Mouse (Mus musculus) macrophage (primary cell): Measurements from ENCODE around the gene Zfp638. TPM values are rescaled to one million over a fixed set of nuclear protein-coding genes. Genes with fewer than 3 reads are reported as not detected.

ENCODE experiments used
- H3K27ac ChIP-seq: fragments of 350-480 bp; formaldehyde crosslinking; 2 replicates; pipeline ENCODE4 v1.9.0; 2021
- H3K36me3 ChIP-seq: fragments of 350-480 bp; formaldehyde crosslinking; 2 replicates; pipeline ENCODE4 v1.9.0; 2021; ENCODE audit errors: inconsistent target
- H3K4me3 ChIP-seq: fragments of 350-480 bp; formaldehyde crosslinking; 2 replicates; pipeline ENCODE4 v1.9.0; 2021; ENCODE audit errors: inconsistent target
- H3K79me2 ChIP-seq: fragments of 350-480 bp; formaldehyde crosslinking; 2 replicates; pipeline ENCODE4 v1.9.0; 2021; ENCODE audit errors: inconsistent target
- WGBS: methylation state at CpG from one replicate; pipeline ENCODE4 v1.1.7; 2026; ENCODE audit warnings: inconsistent platforms; ENCODE audit not compliant: missing documents; 5-methylcytosine and 5-hydroxymethylcytosine counted together
- polyA plus RNA-seq: library from polyadenylated mRNA; stranded (reverse); fragments of 250-400 nt; gene quantifications from 3 replicates; pipeline ENCODE4 v1.2.4, GENCODE M21; 2018; ENCODE audit warnings: inconsistent platforms

The Zfp638 gene
- polyA plus RNA-seq, 1 experiment from 2014 or later: 53.0 TPM

DNA sequence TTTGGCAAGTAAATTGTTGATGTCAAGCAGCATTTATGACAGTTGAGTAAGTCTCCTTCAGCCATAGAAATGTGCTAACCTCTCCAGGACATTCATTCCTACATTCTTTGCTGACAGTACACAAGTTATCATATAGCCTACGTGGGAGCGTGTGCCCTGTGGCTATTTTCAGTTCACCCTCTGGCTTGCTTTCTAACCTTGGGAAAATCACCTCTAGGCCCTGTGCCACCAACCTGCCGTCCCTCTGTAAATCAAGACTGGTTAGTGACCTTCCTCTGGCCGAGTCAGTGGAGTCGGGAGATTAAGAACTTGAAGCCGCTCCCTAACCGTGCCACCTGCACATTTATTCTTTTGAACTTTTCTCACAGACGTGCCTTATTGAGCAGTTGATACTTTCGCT lies 6.9 kb upstream of the Zfp638 start:
- WGBS: 97% methylated on average over 9 of the region's 9 CpGs

DNA sequence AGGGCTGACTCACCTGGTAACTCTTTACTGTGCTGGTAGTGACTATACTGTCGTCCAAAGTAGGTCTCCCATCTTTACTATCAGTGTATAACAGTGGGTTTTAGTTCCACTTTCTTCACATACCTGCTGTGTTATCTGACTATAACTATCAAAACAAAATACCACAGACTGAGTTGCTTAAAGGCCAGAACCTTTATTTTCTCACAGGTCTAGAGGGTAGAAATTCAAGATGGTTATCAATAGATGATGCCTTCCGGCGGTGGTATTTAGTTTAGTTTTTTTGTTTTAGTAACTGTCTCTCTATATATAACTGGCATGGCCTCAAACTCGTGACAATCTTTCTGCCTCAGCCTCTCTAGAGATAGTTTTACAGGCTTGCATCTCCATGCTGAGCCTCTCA lies 3.4 kb upstream of the Zfp638 start:
- Histone ChIP-seq H3K4me3 (no peak overlapping the region), H3K79me2 (no peaks in the 10 kb centered on the region), H3K36me3 (no peaks in the 10 kb centered on the region), H3K27ac (no peak overlapping the region)
- WGBS: 80% methylated on average over 4 of the region's 4 CpGs

More for the DNA sequence above, 6.9 kb upstream of the Zfp638 start:
- Histone ChIP-seq H3K4me3 (no peak overlapping the region), H3K27ac (no peak overlapping the region), H3K79me2 (no peaks in the 10 kb centered on the region), H3K36me3 (no peaks in the 10 kb centered on the region)

DNA sequence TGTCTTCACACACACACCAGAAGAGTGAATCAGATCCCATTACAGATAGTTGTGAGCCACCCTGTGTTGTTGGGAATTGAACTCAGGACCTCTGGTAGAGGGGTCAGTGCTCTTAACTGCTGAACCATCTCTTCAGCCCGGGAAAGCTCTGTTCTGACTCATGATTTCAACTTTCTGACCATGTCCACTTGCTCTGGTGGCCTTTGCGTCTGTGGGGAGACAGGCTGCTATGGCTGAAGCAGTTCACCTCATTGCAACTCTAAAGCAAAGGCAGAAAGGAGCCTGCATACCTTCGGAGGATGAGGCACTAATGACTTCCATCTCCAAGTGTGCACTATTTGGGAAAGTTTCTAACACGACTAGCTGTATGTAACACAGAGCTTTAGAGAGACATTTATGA lies 486 bp upstream of the Zfp638 start:
- H3K27ac ChIP-seq: no peak overlapping the region
- H3K79me2 ChIP-seq: peaks cover 17% of the 10 kb centered on the region; the same call in 1 of the 2 replicates
- no peaks in the 10 kb centered on the region for H3K36me3 ChIP-seq
- 41% methylated on average over 4 of the region's 4 CpGs for WGBS
- H3K4me3 ChIP-seq: no peak overlapping the region

DNA sequence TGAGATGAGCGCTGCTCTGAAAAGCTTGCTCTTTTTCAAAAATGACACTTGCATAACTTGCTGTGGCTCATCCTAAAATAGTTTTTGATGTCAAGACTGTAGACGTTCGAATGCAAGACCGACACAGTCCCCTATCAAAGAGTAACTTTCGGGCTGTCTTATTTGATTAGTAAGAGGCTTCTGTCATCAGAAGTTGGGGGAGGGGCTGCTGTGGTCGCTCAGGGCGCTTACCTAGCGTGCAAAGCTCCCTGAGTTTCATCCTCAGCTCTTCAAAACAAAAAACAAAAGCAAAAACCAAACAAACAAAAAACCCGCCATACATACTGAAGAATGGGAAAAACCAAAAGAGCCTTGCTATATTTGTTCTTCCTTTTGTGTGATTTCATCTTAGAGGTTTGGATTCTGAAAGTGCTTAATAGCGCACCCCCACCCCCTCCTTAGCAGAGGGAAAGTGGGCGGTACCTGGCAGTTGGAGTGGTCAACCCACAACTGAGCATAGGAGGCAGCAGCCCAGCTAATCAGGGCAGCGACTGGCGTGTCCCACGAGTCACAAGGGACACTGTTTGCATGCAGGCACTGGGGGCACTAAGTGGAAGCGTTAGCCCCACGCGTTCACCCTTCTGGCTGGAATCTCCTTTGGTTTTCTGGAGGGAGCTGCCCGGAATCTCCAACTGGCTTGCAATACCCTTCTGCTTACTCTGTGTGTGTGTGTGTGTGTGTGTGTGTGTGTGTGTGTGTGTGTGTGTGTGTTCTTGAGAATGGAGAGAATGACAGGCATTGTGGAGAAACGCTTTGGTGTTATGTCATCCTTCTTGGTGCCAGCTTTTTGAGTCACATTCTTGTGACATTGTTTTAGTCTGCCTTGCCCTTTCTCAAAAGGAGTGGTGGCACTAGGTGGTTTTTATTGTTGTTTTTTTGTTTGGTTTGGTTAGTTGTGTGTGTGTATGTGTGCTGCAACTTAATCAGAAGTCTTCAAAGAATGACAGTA lies 983 bp downstream of the Zfp638 start:
- WGBS: 2% methylated on average over 18 of the region's 19 CpGs
- Histone ChIP-seq H3K36me3 (no peaks in the 10 kb centered on the region), H3K79me2 (peaks cover 17% of the 10 kb centered on the region; the same call in 1 of the 2 replicates), H3K27ac (peak overlapping the region; percentile 68), H3K4me3 (peak overlapping the region; percentile 72)

DNA sequence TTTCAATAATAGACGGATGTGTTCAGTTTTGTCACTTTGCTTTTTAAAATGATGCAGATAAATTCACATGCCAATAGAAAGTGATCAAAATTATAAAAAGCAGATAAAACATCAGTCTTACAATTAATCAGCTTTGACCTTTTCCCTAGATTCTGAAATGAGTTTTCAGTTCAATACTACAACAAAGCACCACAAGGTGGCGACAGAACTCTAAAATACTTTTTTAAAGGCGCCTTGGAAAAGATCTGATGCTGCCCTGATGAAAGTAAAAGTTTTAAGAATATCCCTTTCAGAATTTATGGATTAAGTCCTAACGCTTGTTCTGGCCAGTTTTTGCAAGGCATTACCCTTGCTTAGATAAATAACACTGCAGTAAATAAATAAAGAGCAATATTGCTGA lies 12.9 kb downstream of the Zfp638 start:
- H3K27ac ChIP-seq: no peak overlapping the region
- 12% methylated on average over 4 of the region's 4 CpGs for WGBS
- no peak overlapping the region for H3K4me3 ChIP-seq
- no peaks in the 10 kb centered on the region for H3K36me3 ChIP-seq
- H3K79me2 ChIP-seq: no peaks in the 10 kb centered on the region

DNA sequence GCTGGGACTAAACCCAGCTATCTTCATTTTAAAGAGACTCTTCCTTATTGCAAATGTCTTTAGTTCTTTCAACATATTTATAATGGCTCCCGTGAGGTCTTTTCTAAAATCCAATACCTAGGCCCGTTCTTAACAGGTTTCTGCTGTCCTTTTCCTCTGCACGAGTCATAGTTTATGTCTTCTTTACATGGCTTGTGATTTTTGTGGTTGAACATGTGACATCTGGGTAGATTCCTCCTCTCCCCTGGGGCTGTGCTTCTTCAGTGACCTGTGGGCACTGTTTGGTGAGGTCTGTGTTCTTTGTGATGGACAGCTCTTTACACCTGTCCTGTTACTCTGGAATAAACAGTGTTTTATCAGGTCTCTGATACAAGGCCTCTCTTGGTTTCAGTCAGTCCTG lies 19.9 kb downstream of the Zfp638 start:
- Histone ChIP-seq H3K27ac (no peak overlapping the region), H3K4me3 (no peak overlapping the region), H3K79me2 (no peaks in the 10 kb centered on the region), H3K36me3 (no peaks in the 10 kb centered on the region)
- 90% methylated on average over 3 of the region's 3 CpGs for WGBS

DNA sequence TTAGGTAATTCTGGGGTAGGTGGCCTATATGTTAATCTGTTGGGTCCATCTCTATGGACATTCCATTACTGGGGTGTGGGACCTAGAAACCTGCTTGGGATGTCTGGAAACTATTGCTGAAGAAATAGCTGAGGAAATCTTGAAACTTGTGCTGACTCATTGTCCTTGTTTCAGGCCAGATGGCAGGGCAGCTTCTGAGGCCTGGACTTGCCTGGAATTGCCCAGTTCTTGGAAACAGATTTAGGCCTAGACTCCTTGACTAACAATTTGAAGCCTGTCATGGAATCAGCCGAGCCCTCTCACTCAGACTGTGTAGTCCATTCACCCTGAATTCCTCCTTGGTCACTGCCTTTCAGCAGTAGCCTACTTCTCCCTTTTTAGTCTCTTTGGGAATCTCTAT lies 21.9 kb downstream of the Zfp638 start:
- Histone ChIP-seq H3K4me3 (no peak overlapping the region), H3K27ac (no peak overlapping the region), H3K36me3 (no peaks in the 10 kb centered on the region), H3K79me2 (no peaks in the 10 kb centered on the region)
- 83% methylated on average over 1 of the region's 1 CpGs for WGBS

DNA sequence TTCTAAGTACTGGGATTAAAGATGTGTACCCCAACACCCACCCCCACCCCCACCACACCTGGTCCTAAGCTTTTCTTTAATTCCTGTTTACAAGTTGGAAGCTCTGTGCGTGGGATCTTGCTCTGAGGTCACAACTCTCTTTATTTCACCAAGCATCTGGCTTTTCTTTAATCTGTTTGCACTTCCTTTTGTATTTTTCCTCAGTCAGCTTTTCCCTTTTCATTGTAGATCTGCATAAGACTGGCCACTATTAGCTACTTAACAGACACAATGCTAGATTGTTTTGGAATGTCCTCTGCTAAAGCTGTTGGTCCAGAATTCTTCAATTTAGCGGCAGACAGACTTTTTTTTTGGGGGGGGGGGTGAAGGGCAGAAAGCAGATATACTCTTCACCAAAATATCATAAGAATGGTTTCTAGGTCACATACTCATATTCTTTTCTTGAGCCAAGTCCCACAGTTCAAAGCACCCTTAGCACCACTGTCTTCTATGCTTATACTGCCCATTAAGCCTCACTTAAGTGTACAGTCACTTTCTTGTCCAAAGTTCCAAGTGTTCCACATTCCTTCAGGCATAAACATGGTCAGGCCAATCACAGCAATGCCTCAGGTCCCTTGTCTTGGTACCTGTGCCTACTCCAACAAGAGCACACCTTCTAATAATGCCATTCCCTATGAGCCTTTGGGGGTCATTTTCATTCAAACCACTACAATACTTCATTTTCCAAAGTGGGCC lies 23.5 kb downstream of the Zfp638 start:
- 100% methylated on average over 2 of the region's 2 CpGs for WGBS
- no peaks in the 10 kb centered on the region for H3K79me2 ChIP-seq
- no peaks in the 10 kb centered on the region for H3K36me3 ChIP-seq
- no peak overlapping the region for H3K27ac ChIP-seq
- H3K4me3 ChIP-seq: no peak overlapping the region

DNA sequence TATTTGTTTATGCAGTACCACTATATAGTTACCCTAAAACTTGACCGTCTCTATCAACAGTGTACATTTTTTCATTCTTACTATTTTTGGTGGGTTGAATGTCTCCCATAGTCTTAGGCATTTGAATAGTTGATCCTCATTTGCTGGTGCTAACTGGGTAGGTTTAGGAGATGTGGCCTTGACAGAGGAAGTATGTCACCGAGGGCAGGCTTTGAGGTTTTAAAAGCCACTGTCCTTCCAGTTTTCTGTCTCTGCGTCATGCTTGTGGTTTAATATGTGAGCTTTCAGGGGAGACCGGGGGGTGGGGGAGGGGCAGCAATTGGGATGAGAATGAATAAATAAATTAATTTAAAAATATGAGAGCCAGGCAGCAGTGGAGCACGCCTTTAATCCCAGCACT lies 24.3 kb downstream of the Zfp638 start:
- Histone ChIP-seq H3K27ac (no peak overlapping the region), H3K79me2 (no peaks in the 10 kb centered on the region), H3K36me3 (no peaks in the 10 kb centered on the region), H3K4me3 (no peak overlapping the region)
- 57% methylated on average over 4 of the region's 5 CpGs for WGBS

DNA sequence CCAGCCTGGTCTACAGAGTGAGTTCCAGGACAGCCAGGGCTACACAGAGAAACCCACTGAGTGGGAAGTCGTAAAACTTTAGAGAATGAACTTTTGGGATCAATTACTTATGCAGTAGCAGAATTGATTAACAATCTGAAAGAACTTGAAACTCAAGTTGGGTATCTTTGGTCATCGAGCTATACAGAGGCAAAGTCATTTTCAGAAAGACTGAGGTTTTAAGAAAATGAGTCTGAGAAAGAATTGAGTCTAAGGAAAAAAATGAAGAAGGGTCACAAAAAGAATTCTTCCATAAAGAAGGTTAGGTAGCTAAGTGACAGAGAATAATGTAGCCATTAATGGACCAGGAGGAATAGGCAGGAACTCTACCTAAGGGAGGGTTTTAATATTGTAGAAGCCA lies 24.8 kb downstream of the Zfp638 start:
- H3K79me2 ChIP-seq: no peaks in the 10 kb centered on the region
- H3K36me3 ChIP-seq: no peaks in the 10 kb centered on the region
- H3K27ac ChIP-seq: no peak overlapping the region
- H3K4me3 ChIP-seq: no peak overlapping the region
- WGBS: 100% methylated on average over 2 of the region's 2 CpGs

DNA sequence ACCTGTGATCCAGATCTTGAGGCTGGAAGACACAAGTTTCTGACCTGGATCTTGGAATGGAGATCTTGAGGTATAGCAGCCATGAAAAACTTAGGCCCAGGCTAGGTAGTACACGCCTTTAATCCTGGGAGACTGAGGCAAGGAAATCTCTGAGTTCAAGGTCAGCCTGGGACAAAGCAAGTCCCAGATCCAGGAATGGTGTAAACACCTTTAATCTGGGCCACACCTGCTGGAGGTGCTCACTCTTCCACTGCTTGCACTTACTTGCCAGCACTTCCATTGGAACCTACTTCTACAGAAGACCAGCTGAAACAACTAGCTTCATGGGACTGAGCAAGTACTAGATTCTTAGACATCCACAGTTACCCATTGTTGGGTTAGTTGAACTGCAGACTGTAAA lies 26.2 kb downstream of the Zfp638 start:
- no peaks in the 10 kb centered on the region for H3K36me3 ChIP-seq
- 100% methylated on average over 1 of the region's 1 CpGs for WGBS
- H3K79me2 ChIP-seq: no peaks in the 10 kb centered on the region
- H3K27ac ChIP-seq: no peak overlapping the region
- H3K4me3 ChIP-seq: no peak overlapping the region

DNA sequence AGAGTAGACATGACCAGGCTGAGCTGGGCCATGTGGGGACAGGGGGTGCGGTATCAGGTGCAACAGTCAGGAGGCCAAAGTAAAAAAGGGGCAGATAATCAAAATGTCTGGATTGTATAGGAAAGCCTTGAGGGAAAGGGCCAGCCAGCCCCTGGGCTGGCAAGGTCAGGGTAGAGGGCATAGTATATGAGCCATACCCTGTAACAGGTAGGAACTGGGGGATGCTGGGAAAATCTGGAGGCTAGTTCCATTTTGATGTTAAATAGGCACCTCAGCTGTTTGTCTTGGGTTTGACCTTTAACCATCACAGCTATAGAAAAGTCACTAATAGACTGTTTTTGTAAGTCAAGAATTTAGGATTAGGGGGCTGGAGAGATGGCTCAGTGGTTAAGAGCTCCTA lies 26.7 kb downstream of the Zfp638 start:
- Histone ChIP-seq H3K36me3 (no peaks in the 10 kb centered on the region), H3K27ac (no peak overlapping the region), H3K4me3 (no peak overlapping the region), H3K79me2 (no peaks in the 10 kb centered on the region)
- WGBS: 100% methylated on average over 1 of the region's 1 CpGs

DNA sequence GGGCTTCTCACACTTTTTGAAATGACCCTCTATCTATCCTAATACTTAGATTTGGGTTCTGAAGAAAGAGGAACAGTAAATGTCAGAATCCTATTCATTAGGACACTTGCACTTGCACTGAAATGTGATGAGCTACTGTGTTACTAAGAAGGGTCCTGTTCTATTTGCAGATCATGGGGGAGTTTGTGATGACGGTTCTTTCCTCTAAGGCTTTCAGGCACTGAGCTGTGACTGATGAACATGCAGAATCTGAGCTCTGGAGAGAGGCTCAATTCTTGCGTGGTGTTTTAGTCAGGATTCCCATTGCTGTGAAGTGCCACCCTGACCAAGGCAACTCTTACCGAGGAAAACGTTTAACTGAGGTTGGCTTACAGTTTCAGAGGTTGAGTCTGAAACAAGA lies 32.2 kb downstream of the Zfp638 start:
- Histone ChIP-seq H3K79me2 (no peaks in the 10 kb centered on the region), H3K27ac (no peak overlapping the region), H3K36me3 (no peaks in the 10 kb centered on the region), H3K4me3 (no peak overlapping the region)
- WGBS: 92% methylated on average over 4 of the region's 4 CpGs

DNA sequence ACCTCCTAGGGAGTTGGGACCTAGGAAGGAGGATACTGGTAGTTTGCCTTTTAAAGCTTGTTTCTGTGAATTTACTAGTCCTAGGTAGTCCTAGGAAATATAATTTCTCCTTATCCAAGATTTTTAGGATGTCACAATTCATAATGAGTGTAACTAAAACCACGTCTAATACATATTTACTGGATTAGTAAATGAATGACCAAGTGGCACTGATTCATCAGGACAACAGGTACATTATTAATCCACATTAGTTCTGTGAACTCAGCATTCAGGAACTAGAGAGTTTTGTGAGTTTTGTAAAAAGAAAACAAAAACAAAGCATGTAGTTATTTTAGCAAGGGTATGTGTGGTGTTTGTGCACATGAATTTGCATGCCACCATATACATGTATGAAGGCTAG lies 38.4 kb downstream of the Zfp638 start:
- no peaks in the 10 kb centered on the region for H3K79me2 ChIP-seq
- H3K4me3 ChIP-seq: no peak overlapping the region
- H3K36me3 ChIP-seq: no peaks in the 10 kb centered on the region
- WGBS: 100% methylated on average over 1 of the region's 1 CpGs
- no peak overlapping the region for H3K27ac ChIP-seq

DNA sequence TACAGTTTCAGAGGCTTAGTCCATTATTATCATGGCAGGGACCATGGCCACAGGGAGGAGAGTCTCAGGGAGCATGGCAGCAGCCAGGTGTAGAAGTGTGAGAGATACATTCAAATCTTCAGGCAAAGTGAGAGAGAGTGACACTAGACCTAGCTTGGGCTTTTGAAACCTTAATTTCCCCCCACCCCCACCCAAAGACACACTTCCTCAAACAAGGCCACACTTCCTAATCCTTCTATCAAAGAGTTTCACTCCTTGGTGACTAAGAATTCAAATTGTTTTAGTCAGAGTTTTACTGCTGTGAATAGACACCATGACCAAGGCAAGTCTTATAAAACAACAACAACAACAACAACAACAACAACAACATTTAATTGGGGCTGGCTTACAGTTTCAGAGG lies 39.8 kb downstream of the Zfp638 start:
- no peak overlapping the region for H3K4me3 ChIP-seq
- no peaks in the 10 kb centered on the region for H3K36me3 ChIP-seq
- no peaks in the 10 kb centered on the region for H3K79me2 ChIP-seq
- H3K27ac ChIP-seq: no peak overlapping the region
